Mouse (Mus musculus) frontal cortex, postnatal 36 days (tissue): ENCODE data around the gene Lrrc46.

Experiments used
- DNase-seq, 2 experiments: peaks; one replicate each; pipeline ENCODE4 v3.0.0; 2022; ENCODE audit warnings: low spot score in 2 of 2

Gene Lrrc46

DNA sequence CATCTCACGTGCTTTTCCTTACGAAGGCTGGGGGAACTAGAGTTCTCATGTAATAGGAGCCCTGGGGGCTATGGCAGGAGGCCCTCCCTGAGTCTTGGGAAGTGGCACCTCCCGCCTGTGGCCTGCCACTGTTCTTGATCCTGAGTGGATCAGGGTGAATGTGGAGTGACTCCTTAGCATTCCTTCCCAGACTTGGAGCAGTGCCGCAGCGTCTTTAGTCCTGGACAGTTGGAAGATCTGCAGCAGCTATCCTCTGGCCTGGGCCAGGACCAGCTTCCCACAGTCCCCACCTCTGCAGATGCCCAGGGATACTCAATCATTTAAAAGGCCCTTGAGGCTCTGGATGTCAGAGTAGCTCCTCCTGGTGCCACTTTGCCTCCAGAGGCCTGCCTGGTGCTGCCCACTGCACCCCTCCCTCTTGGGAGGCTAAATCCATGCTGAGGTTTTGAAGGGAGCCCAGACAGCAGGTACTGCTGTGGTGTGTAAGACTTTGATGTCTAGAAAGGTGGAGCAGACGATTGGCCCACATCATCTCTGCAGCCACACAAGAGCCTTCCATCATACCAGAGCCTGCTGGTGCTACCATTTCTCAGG lies 8.4 kb upstream of the Lrrc46 start:
- no peak for DNase-seq

DNA sequence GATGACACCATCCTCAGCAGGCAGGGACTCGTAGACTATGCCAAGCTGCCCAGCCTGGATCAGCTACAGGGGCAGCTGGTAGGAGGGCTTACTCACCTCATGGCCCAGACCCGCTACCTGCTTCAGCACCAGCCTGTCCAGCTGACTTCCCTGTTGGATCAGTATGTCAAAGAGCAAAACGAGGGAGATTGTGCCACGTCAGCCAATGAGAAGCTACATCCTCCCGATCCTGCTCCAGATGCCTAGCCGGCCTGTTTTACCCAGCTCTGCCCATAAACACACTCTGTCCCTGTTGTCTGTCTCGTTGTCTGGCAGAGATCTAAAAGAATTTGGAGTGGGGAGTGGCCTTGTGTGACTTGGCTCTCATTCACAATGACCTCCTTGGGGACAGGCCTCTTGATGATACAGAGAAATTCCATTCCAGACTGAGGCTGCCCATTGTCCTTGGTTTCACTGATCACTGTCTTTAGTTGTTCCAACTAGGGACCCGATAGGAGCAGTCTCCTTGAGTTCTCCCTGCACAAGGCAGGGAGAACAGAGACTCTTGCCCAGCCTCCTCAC lies 7.0 kb upstream of the Lrrc46 start:
- no peak for DNase-seq

DNA sequence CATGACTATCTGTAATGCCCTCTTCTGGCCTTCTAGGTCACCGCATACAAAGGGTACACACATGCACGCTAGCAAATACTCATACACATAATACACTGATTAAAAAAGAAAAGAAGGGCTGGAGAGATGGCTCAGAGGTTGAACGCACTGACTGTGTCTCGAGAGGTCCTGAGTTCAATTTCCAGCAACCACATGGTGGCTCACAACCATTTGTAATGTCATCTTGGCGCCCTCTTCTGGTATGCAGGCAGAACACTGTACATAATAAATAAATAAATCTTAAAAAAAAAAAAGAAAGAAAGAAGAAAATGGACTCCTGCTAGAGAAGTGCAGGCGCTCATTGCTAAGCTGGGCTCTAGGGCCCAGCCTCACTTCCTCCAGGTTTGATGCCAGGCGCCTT lies 4.7 kb upstream of the Lrrc46 start:
- no peak for DNase-seq

DNA sequence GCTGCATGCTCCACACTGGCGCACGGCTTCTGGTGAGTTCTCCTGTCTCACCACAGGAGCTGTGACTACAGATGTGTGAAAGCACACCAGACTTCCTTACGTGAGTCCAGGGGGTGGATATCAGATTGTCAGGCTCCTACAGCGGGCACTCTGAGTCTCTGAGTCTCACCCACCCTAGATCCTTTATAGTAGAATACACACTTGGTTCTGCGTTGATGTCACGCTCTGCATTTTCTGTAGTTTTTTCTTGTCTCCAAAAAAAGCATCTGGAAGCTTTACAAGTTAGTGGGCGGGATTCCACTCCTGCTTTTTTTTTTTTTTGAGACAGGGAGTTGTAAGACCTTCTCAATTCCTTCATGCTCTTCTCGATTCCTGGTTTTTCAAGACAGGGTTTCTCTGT lies 3.7 kb upstream of the Lrrc46 start:
- DNase-seq: peak in 1 of 2 experiments; percentile 27

DNA sequence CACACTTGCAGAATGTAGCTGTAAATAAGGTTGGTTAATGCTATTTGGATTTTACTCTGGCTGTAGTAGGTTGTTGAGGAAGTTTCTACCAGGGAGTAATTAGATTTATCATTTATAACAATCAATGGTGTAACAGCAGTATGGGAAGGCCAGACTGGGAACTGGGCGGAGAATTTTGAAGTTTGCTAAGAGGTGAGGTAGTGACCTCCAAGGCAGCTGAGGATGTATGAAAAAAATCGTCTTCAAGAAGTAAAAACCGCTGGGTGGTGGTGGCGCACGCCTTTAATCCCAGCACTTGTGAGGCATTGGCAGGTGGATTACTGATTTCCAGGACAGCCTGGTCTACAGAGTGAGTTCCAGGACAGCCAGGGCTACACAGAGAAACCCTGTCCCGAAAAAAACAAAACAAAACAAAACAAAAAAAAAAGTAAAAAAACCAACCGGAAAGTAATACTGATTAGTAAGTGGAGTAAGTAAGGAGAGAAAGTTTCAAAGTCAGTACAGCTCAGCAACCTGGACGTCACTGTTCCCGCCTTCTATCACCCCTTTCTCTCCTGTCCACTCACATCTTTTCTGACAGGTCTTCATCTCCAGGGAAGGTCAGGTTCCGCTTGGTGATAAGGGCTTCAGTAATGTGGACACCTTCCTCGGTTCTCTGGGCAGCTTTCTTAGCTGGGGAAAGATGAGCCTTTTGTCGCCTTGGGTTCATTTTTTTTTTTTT lies 746 bp downstream of the Lrrc46 start:
- no peak for DNase-seq

DNA sequence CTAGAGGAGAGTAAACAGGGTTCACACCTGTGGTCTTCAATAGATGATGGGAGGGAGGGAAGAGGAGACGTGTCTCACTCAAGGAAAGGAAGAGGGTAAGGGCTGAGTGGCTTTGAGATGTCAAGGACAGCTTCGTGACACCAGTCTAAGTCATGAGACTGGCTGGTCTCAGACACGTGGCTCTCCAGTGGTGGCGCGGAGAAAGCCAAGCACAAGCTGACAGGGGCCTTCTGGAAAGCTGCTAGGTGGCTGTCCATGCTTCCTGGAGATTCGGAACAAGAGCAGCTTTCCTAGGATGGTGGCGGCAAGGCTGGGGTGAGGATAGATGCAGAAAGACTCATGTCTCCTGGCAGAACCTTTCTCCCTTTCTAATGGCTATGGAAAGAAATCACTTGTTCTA lies 2.3 kb downstream of the Lrrc46 start:
- no peak for DNase-seq

DNA sequence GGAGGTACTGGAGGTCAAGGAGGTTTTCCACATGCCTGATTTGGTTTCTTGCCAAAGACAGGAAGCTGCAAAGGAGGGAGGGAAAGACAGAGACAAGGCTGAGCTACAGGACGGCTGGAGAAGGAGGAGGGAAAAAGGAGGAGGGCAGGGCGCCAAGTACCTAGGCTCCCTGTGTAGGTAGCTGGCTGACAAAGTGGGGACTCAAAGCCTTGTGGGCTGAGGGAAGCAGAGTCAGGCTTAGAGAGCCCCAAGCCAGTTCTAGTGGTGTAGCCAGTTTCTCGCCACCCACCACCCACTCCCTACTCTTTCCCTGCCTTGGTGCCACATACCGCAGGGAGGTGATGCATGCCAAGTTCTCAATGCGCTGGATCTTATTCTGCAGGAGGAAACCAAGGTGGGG lies 5.1 kb downstream of the Lrrc46 start:
- peak; percentile 69 to 72 for DNase-seq

DNA sequence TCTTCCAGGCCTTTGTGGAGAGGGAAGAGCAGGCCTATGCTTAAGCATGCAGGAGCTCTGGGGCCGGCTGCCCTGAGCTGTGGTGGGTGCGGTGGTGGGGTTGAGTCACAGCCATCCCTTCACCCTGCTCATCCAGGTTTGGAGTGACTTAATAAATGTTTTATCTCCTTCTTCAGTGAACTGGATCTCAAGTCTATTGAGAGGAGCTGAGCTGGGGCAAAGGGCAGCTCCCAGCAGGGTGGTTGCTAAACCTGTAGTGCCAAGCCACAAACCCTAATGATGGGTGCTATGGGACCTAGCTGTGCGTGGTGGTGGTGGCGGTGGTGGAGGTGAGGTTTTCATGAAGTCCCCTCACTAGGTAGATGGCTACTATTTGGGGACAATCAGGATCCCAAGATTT lies 7.4 kb downstream of the Lrrc46 start:
- no peak for DNase-seq

DNA sequence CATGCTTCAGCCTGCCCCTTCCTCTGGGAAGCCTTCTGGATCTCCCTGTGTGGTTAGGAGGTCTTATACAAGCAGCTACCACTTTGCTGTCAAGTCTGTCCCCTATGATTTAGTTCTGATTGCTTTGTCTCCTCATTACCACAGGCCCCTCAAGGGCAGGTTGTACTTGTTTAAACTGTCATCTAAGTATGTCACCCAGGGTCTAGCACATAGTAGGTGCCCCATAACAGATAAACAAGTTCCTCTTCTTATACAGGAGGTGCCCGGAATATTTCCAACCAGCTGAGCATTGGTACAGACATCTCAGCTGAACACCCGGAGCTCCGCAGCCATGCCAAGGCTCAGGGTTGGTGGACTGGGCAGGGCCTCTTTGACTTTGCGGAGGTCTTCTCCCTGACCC lies 8.7 kb downstream of the Lrrc46 start:
- no peak for DNase-seq

DNA sequence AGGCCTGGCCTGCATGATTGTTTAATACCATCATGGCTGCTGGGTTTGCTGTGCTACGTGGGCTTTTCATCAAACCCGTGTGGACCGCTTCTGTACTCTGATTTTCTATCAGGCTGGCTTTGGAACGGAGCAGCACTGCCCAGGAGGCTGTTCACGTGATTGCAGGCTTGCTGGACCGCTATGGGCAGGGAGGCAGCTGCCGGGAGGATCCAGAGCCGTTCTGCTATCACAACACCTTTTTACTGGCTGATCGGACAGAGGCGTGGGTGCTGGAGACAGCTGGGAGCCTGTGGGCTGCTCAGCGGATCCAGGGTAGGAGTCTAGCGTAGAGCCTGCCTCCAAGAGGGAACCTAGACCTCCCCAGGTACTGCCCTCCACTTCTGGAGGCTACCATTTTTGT lies 9.2 kb downstream of the Lrrc46 start:
- DNase-seq: no peak

DNA sequence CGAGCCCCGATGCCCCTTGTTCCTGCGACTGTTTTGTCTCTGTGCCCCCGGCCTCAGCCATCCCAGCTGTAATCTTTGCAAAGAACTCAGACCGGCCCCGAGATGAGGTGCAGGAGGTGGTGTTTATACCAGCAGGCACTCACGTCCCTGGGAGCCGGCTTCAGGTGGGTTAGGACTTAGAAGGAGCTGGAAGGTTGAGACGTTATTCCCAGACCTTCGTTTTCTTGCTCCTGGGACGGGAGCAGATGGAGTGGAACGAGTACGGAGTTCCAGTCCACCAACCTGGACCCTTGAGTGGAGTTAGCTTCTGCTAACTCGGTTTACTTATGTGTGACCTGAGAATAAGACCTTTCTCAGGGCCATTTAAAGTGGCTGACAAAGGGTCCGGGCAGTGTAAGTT lies 10.8 kb downstream of the Lrrc46 start:
- DNase-seq: no peak

DNA sequence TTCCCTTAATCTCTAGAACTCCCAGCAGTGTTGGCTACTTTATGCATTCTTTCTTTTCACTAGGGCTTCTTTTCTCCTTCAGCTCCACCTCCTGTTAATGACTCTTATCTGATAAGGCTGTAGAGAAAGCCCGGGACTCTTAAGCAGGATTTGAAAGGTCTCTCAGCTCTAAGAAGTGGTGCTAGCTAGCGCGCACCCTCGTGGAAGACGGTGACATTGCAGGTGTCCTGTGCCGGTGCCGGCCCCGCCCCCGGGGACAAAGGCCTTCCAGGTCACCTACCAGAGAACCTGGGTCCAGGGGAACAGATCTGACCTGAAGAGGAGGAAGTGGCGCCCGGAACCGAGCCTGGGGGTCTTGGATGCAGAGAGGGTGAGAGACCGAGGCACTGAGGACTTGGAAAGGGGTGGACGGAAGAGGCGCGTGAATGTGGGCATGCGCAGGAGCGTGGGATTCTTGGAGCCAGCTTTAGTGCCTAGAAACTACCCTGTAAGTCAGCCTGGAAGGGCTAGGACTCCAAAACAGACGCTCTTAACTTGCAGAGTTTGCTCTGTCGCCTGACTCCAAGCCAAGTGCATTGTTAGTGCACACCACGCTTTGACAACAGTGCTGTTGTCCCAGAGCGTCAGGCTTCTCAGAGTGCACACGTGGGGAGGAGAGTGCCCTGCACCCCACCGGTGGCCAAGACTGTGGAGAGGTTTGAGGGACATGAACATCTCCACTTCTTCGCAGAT lies 11.4 kb downstream of the Lrrc46 start, which contains the start of gene Scrn2:
TSS of gene Scrn2 (plus strand) at position 253 of the 732 bp plus-strand sequence.
- DNase-seq: peak; percentile 80

DNA sequence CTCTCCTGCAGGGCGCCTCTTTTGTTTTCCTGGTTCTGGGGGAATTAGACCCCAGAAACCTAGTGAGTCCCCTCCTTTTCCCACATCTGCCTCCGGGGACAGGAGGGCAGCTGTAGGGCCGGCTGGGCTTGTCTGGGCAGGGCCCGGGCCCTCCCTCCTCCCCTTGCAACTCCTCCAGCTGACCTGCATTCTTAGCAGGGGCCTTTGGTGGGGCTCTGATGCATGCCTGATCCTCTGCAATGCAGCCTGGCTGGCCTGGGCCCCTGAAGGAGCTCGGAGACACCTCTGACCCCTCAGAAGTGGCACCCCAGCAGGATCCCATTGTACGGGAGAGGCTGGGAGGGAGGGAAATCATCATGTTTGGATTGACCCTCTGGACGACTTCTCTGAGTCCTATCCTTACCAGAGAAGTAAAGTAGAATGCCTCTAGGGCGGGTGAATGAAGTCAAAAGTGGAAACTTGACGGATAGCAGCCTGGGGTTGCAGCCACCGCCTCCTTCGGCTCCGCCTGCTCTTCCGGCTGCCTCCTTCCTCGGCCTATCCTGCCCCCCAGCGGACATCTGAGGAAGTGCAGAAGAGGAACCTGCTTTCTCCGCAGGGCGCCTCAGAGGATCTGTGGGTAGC lies 15.4 kb downstream of the Lrrc46 start:
- peak; percentile 83 for DNase-seq

DNA sequence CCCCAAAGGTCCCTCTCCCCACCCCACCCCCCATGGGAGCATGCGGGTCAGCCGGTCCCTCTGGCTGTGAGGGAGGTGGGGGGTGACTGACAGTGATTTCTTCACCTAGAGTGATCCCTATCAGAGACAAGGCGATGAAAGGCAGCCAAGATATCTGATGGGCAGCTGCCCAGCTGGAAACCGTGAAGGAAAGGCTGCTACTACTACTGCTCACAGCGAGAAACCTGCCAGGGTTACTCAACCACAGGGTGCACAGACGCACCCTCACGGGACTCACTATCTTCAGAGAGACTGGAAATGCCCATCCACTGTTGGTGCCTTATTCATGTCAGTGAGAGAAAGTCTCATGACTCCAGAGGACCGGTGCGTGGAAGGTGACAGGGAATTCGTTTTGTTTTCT lies 16.2 kb downstream of the Lrrc46 start:
- no peak for DNase-seq

DNA sequence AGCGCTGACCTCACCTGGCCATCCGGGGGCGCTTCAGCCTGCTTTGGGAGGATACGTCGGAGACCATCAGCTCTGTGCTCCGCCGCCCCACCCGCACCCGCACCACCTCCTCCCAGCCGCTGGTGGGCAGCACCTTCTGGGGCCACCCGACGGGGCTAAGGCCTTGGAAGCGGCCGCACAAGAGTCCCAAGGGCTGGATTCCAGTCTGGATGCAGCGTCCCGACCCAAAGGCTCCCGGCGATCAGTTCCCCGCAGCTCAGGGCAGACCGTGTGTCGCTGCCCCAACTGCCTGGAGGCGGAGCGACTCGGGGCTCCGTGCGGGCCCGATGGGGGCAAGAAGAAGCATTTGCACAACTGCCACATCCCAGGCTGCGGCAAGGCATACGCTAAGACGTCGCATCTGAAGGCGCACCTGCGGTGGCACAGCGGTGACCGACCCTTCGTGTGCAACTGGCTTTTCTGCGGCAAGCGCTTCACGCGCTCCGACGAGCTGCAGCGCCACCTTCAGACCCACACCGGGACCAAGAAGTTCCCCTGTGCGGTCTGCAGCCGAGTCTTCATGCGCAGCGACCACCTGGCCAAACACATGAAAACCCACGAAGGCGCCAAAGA lies 19.2 kb downstream of the Lrrc46 start:
- DNase-seq: peak; percentile 39 to 48

DNA sequence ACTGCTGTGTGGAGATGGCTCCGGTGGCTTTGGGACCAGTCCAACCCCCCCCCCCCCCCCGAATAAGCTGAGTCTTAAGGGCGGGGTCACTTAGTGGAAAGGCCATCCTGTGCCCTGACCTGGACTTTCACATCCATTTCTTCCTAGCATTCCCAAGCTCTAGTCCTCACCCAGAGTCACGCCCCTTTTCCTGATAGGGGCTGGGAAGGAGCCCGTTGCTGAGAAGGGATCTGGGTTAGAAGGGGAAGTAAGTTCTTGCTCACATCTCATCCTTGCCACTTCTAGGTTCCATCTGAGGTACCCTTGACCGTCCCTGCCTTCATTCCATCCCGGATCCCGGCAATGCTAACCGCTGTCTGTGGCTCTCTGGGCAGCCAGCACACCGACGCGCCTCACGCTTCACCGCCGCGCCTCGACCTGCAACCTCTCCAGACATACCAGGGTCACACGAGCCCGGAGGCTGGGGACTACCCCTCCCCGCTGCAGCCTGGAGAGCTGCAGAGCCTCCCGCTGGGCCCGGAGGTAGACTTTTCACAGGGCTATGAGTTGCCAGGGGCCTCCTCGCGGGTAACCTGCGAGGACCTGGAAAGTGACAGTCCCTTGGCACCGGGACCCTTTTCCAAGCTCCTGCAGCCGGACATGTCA lies 20.0 kb downstream of the Lrrc46 start:
- no peak for DNase-seq

DNA sequence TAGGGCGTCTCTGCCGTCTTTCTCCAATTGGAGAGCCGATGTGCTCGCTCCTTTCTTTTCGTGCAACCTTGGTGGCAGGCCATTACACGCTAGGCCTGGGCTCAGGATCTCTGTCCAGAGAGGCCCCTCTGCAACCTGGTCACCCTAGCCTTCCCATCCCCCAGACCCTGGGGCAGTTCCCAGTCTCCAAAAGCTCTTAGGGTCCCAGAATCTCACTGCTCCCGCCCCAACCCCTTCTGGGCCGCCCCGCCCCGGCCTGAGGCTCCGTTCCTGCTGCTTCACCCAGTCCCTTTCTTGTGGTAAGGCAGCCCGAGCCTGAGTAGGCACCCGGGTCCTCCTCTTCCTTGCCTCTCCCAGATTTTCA lies 21.9 kb downstream of the Lrrc46 start:
- no peak for DNase-seq

DNA sequence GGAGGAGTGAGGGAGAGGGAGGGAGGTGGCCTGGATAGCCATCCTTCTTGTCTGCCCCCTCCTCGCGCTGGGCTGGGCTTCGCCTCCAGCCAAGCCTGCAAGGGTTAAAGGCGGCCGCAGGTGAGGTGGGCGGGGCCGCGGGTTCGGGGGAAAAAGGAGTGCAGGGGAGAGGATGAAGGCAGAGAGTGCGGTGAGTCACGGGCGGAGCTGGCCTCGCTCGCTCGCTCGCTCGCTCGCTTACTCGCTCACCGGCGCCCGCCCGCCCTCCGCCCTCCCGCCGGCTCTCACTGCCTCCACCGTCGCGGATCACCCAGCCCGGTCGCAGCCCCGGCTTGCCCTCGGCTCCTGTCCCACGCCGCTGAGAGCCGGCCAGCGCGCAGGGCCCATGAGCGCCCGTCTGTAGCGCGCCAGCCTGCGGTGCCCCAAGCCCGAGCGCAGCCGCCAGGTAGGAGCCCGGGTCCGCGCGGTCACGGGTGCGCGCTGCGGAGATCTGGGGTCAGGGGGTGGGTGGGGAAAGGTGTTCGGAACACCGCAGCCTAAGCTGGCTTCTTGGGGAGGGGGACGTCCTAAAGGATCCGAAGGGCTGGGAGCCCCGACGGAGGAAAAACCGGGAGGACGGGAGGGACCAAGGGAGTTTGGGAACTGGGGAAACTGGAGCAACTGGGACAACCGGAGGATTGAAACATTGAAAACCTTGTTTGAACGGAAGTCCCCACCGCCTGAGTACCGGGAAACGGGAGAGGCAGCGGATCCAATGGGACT lies 22.4 kb downstream of the Lrrc46 start:
- no peak for DNase-seq

DNA sequence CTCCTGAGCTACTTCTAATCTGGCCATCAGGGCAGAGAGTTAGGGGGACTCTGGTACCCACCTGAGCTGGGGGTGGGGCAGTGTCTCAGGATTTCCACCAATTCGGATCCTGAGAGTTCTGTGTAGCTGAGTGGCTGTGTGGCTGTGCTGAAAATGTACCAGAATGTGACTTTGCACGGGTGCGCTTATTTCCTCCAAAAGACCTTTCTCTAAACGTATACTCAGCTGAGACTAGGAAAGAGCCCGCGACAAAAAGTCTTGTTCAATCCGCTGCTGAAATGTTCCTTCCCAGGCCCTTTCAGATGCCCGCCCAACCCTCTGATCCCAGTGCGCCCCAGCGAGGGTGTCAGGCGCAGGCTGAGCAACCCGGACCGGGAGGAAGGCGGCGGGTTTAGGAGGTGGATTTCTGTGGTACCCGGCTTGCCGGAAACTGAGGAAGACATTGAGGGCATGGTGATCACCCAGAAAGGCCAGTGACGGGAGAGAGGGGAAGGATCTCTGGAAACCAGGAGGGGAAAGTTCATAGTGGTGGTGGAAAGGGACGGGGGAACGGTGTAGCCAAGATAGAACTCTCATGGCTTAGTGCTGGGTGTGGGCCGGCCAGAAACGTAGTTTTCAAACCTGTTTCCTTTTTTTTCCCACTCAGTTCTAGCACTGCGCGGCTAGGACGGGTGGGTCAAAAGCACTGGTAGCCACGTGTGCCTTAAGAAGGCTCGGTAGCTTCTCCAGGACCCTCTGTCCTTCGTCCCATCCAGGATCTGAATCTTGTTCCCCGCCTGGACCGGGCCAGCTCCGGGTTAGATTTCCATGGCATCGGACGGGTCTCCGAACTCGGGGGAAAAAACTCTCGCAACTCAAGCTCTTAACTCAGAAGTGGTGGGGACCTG lies 23.3 kb downstream of the Lrrc46 start:
- DNase-seq: no peak
